Mouse (Mus musculus) bone marrow macrophage, adult 2 months (primary cell): ENCODE measurements around the gene Lrrc55.

ENCODE experiments used
- CTCF ChIP-seq: IDR thresholded peaks from 2 replicates; pipeline ENCODE4 v1.5.1; 2012; ENCODE audit warnings: low read depth, mild to moderate bottlenecking, low read length, moderate library complexity
- POLR2A ChIP-seq: IDR thresholded peaks from 2 replicates; pipeline ENCODE4 v1.6.1; 2012; ENCODE audit warnings: mild to moderate bottlenecking, low read depth, low read length, borderline replicate concordance

- TF ChIP-seq CTCF, result no peak
- no peak for TF ChIP-seq POLR2A
Observed at GRCm38 (mm10) chr2:85172071-85172762, 24.8 kb downstream of the Lrrc55 start.
